Mouse (Mus musculus) small intestine, adult 2 months (tissue): ENCODE measurements around the gene Rbfox1. TPM values are rescaled to one million over a fixed set of nuclear protein-coding genes. Genes with fewer than 3 reads are reported as not detected.

Experiments
- H3K27ac ChIP-seq: fragments of 200-500 bp; 2 replicates; pipeline ENCODE4 v1.5.1; 2012; ENCODE audit warnings: low read depth, low read length, control low read depth, inconsistent platforms; ENCODE audit not compliant: insufficient read depth
- H3K27me3 ChIP-seq: fragments of 200-500 bp; 2 replicates; pipeline ENCODE4 v1.6.1; 2012; ENCODE audit warnings: mild to moderate bottlenecking, moderate library complexity, low read length, inconsistent platforms; ENCODE audit not compliant: control insufficient read depth, insufficient read depth
- H3K36me3 ChIP-seq: fragments of 200-500 bp; 2 replicates; pipeline ENCODE4 v1.6.1; 2012; ENCODE audit warnings: mild to moderate bottlenecking, low read length, control low read depth, inconsistent platforms; ENCODE audit not compliant: control insufficient read depth, insufficient read depth
- H3K4me1 ChIP-seq: fragments of 200-500 bp; 2 replicates; pipeline ENCODE4 v1.6.1; 2012; ENCODE audit warnings: low read length, inconsistent platforms, mixed read lengths; ENCODE audit not compliant: control insufficient read depth, insufficient read depth, insufficient read length
- H3K4me3 ChIP-seq: fragments of 200-500 bp; 2 replicates; pipeline ENCODE4 v1.5.1; 2012; ENCODE audit warnings: low read depth, mild to moderate bottlenecking, control low read depth, inconsistent platforms, low read length, moderate library complexity
- CTCF ChIP-seq: fragments of 200-500 bp; IDR thresholded peaks from 2 replicates; pipeline ENCODE4 v1.5.1; 2012; ENCODE audit warnings: low read depth, mild to moderate bottlenecking, control low read depth, inconsistent platforms, low read length, moderate library complexity, mixed read lengths; ENCODE audit not compliant: insufficient replicate concordance, insufficient read length; ENCODE audit errors: extremely low read depth
- POLR2A ChIP-seq: fragments of 200-500 bp; IDR thresholded peaks from 2 replicates; pipeline ENCODE4 v1.6.1; 2012; ENCODE audit warnings: low read depth, mild to moderate bottlenecking, control low read depth, inconsistent platforms, low read length, moderate library complexity
- WGBS: fragments of 180-500 bp; shearing (Covaris S2); methylation state at CpG from one replicate; pipeline ENCODE4 v1.1.7; 2018; 5-methylcytosine and 5-hydroxymethylcytosine counted together
- polyA plus RNA-seq: library from polyadenylated mRNA; depleted of rRNA; stranded (reverse); fragments of >200 nt; gene quantifications from 2 replicates; pipeline ENCODE4 v1.2.3, GENCODE M21; 2012

Gene Rbfox1
- polyA plus RNA-seq, 1 experiment: 0.72 TPM

DNA sequence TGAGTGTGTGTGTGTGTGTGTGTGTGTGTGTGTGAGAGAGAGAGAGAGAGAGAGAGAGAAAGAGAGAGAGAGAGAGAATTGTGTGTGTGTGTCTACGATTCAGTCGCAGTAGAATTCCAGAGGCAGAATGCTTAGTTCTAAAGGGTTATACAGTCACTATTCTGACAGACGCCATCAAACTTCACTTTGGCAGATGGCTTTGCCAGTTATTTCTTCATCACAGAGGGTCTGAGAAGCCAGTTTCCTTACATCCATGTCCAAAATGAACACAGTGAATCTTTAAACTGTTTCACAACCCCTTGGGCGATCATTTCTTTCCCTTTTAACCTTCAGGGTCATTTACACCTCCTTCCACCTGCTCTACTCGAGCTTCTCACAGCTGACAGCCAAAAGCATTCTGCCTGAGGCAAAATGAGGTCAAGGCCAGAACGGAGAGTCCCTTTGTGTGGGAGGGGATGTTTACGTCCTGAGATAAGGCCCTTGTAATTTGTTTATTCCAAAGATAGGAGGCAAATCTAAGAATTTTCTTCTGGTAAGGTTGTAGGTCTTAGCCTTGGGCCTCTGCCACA is 1209.1 kb downstream of the Rbfox1 start:
- H3K27me3 ChIP-seq: no peaks in the 10 kb centered on the region
- no peaks in the 10 kb centered on the region for H3K36me3 ChIP-seq
- no peak overlapping the region for H3K4me3 ChIP-seq
- 64% methylated on average over 7 of the region's 7 CpGs for WGBS
- H3K27ac ChIP-seq: no peak overlapping the region
- no peaks in the 10 kb centered on the region for H3K4me1 ChIP-seq
- TF ChIP-seq POLR2A (no peak), CTCF (no peak)

- Histone ChIP-seq H3K27ac (no peak overlapping the region), H3K36me3 (no peaks in the 10 kb centered on the region), H3K27me3 (no peaks in the 10 kb centered on the region), H3K4me1 (no peaks in the 10 kb centered on the region), H3K4me3 (no peak overlapping the region)
- WGBS: 69% methylated on average over 2 of the region's 2 CpGs
- TF ChIP-seq CTCF: no peak
- TF ChIP-seq POLR2A: no peak
Observed at GRCm38 (mm10) chr16:7097071-7097470, 1211.9 kb downstream of the Rbfox1 start.

DNA sequence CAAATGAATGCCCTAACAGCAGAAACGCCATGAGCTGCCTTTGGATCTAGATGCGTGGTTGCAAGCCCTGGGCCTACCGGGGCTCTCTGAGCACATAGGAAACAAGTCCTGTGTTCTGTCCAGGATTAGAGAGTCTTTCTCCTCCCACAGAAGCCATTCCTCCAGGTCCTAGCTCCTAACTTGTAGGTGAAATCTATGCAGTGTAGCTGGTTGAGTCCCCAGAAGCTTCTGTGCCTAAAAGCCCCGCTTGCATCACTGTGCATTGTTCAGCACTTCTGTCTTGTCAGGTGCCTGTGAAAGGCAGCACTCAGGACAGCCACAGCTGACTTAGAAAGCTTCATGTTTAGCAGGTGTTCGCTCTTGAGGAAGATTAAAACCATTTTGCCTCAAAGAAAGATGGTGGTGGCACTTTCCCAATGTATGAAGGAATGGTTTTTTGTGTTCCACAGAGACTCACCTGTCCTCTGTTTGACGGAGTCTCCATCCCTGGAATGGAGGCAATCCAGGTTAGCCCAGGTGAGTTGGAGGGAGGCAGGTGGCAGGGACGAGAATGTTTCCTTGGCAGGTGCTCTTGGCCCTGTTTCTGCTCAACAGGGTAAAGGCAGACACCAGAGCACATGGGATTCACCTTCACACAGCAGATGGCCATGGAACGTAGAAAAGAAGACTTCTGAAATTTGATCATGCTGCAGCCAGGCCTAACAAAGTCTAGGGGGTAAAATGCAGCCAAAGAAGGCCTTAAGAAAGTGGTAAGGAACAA is 1213.0 kb downstream of the Rbfox1 start:
- TF ChIP-seq POLR2A: no peak
- TF ChIP-seq CTCF: no peak
- Histone ChIP-seq H3K4me3 (no peak overlapping the region), H3K4me1 (no peaks in the 10 kb centered on the region), H3K36me3 (no peaks in the 10 kb centered on the region), H3K27ac (no peak overlapping the region), H3K27me3 (no peaks in the 10 kb centered on the region)
- 82% methylated on average over 8 of the region's 8 CpGs for WGBS

GRCm38 (mm10) chr16:7099506-7100300 is 1214.5 kb downstream of the Rbfox1 start:
- Histone ChIP-seq H3K4me1 (no peaks in the 10 kb centered on the region), H3K27me3 (no peaks in the 10 kb centered on the region), H3K27ac (no peak overlapping the region), H3K36me3 (no peaks in the 10 kb centered on the region), H3K4me3 (no peak overlapping the region)
- 62% methylated on average over 11 of the region's 11 CpGs for WGBS
- no peak for TF ChIP-seq CTCF
- TF ChIP-seq POLR2A: no peak

- H3K27ac ChIP-seq: no peak overlapping the region
- no peaks in the 10 kb centered on the region for H3K4me1 ChIP-seq
- WGBS: 69% methylated on average over 1 of the region's 1 CpGs
- no peaks in the 10 kb centered on the region for H3K36me3 ChIP-seq
- H3K4me3 ChIP-seq: no peak overlapping the region
- TF ChIP-seq POLR2A (no peak), CTCF (no peak)
- H3K27me3 ChIP-seq: no peaks in the 10 kb centered on the region
Observed at GRCm38 (mm10) chr16:7102486-7102885, 1217.3 kb downstream of the Rbfox1 start.

DNA sequence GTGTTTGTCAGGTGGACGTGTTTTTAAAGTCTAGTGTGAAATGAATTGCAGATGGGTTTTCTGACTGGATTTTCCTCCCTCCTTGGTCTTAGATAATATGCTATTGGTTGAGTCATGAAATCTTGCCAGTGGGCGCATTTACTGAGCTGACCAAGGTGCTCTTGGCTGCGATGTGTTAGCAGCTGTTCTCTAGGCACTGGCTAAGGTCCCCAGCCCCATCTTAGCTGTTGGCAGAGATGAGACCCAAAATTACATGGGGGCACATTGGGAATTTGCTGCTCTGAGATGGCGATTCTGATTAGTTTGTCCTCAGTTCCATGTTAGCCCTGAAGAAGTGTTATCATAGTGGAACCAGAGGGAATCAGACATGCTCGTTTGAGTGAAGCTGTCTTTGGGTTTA is 1218.1 kb downstream of the Rbfox1 start:
- Histone ChIP-seq H3K36me3 (no peaks in the 10 kb centered on the region), H3K27ac (no peak overlapping the region), H3K27me3 (no peaks in the 10 kb centered on the region), H3K4me1 (no peaks in the 10 kb centered on the region), H3K4me3 (no peak overlapping the region)
- WGBS: 75% methylated on average over 5 of the region's 5 CpGs
- TF ChIP-seq CTCF (no peak), POLR2A (no peak)

DNA sequence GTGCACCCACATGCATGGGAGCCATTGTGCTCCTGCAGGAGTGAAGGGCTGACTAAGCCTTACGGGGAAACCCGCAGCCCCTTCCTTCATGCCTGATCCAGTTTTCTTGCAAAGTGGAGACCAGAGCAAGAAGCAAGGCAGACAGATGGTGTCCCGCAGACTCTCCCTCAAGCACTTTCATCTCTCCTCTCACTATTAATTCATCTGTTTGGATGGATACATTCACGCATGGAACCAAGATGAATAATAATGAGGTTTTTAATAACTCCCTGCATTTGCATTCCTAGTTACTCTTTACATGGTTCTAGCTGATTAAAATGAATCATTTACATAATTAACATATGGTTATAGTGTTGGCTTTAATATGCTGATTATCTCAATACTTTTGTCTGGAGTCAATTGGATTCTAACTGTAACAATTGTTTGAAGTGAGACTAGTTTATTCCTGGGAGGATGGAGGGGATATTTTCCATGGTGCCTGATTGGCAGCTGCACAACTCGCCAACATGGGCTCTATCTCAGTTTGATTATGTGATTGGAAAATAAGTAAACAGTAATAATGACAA is 1221.4 kb downstream of the Rbfox1 start:
- H3K4me3 ChIP-seq: no peak overlapping the region
- H3K27me3 ChIP-seq: no peaks in the 10 kb centered on the region
- H3K4me1 ChIP-seq: no peaks in the 10 kb centered on the region
- WGBS: 85% methylated on average over 5 of the region's 5 CpGs
- no peaks in the 10 kb centered on the region for H3K36me3 ChIP-seq
- H3K27ac ChIP-seq: no peak overlapping the region
- TF ChIP-seq POLR2A (no peak), CTCF (no peak)
